Mouse (Mus musculus): ENCODE measurements at regions not wholly inside any gene's neighbourhood (a gene's known extent, or its start where the extent isn't known, plus 50 kb on each side); places are given as distances from the start of the nearest gene placed in this dataset.

- no peak overlapping the region for H3K4me3 ChIP-seq (replicated peaks; ENCODE audit: low read length)
- H3K36me3 ChIP-seq (ENCODE audit: insufficient read depth, low read length) = no peaks in the 10 kb centered on the region
- no peaks in the 10 kb centered on the region for H3K27me3 ChIP-seq (ENCODE audit: insufficient read depth, low read length)
- TF ChIP-seq CTCF (conservative IDR thresholded peaks at IDR 0.05; ENCODE audit: low read length) (no peak), POU5F1 (IDR thresholded peaks at IDR 0.05; ENCODE audit: borderline replicate concordance, low read length) (no peak), NANOG (IDR thresholded peaks at IDR 0.05; ENCODE audit: borderline replicate concordance, low read length) (no peak)
- 0 out of 2 replicates have a peak, but pooled peaks cover 4% of the 10 kb centered on the region for H3K4me1 ChIP-seq (replicated peaks; ENCODE audit: low read depth, low read length)
- H3K9me3 ChIP-seq (ENCODE audit: low read length) = peaks cover 20% of the 10 kb centered on the region
Measured at GRCm38 (mm10) chr4:131220966-131221365, 276.8 kb downstream of the Matn1 start.

- Histone ChIP-seq H3K9me3 (ENCODE audit: low read length) (peaks cover 6% of the 10 kb centered on the region; the same call in 1 of the 2 replicates), H3K36me3 (ENCODE audit: insufficient read depth, low read length) (no peaks in the 10 kb centered on the region), H3K4me3 (replicated peaks; ENCODE audit: low read length) (no peak overlapping the region), H3K4me1 (replicated peaks; ENCODE audit: low read depth, low read length) (no peaks in the 10 kb centered on the region), H3K27me3 (ENCODE audit: insufficient read depth, low read length) (no peaks in the 10 kb centered on the region; the same call in 1 of the 2 replicates)
- no peak for TF ChIP-seq POU5F1 (IDR thresholded peaks at IDR 0.05; ENCODE audit: borderline replicate concordance, low read length)
- TF ChIP-seq CTCF (conservative IDR thresholded peaks at IDR 0.05; ENCODE audit: low read length) = no peak
- TF ChIP-seq NANOG (IDR thresholded peaks at IDR 0.05; ENCODE audit: borderline replicate concordance, low read length) = no peak
Measured at GRCm38 (mm10) chr4:131230361-131230760, 286.2 kb downstream of the Matn1 start.

- TF ChIP-seq POU5F1 (IDR thresholded peaks at IDR 0.05; ENCODE audit: borderline replicate concordance, low read length) = no peak
- TF ChIP-seq NANOG (IDR thresholded peaks at IDR 0.05; ENCODE audit: borderline replicate concordance, low read length) = no peak
- no peak for TF ChIP-seq CTCF (conservative IDR thresholded peaks at IDR 0.05; ENCODE audit: low read length)
- H3K4me3 ChIP-seq (replicated peaks; ENCODE audit: low read length) = no peak overlapping the region
Measured at GRCm38 (mm10) chr4:131236611-131237031, 292.4 kb downstream of the Matn1 start.

GRCm38 (mm10) chr4:131238591-131238990, 294.4 kb downstream of the Matn1 start:
- Histone ChIP-seq H3K4me1 (replicated peaks; ENCODE audit: low read depth, low read length) (peaks cover 10% of the 10 kb centered on the region), H3K9me3 (ENCODE audit: low read length) (peaks cover 7% of the 10 kb centered on the region; the same call in 1 of the 2 replicates), H3K27me3 (ENCODE audit: insufficient read depth, low read length) (peaks cover 9% of the 10 kb centered on the region), H3K36me3 (ENCODE audit: insufficient read depth, low read length) (no peaks in the 10 kb centered on the region), H3K4me3 (replicated peaks; ENCODE audit: low read length) (no peak overlapping the region)
- TF ChIP-seq CTCF (conservative IDR thresholded peaks at IDR 0.05; ENCODE audit: low read length) = no peak
- no peak for TF ChIP-seq NANOG (IDR thresholded peaks at IDR 0.05; ENCODE audit: borderline replicate concordance, low read length)
- no peak for TF ChIP-seq POU5F1 (IDR thresholded peaks at IDR 0.05; ENCODE audit: borderline replicate concordance, low read length)

More at GRCm38 (mm10) chr4:131236611-131237031, 292.4 kb downstream of the Matn1 start:
- Histone ChIP-seq H3K9me3 (ENCODE audit: low read length) (peaks cover 7% of the 10 kb centered on the region; the same call in 1 of the 2 replicates), H3K36me3 (ENCODE audit: insufficient read depth, low read length) (no peaks in the 10 kb centered on the region), H3K27me3 (ENCODE audit: insufficient read depth, low read length) (peaks cover 9% of the 10 kb centered on the region), H3K4me1 (replicated peaks; ENCODE audit: low read depth, low read length) (peaks cover 3% of the 10 kb centered on the region)

- peaks cover 9% of the 10 kb centered on the region for H3K27me3 ChIP-seq (ENCODE audit: insufficient read depth, low read length)
- TF ChIP-seq POU5F1 (IDR thresholded peaks at IDR 0.05; ENCODE audit: borderline replicate concordance, low read length) (no peak), CTCF (conservative IDR thresholded peaks at IDR 0.05; ENCODE audit: low read length) (0 out of 2 replicates have a peak, but pooled peaks have one; percentile 9)
- peaks cover 10% of the 10 kb centered on the region for H3K4me1 ChIP-seq (replicated peaks; ENCODE audit: low read depth, low read length)
Measured at GRCm38 (mm10) chr4:131239132-131239531, 294.9 kb downstream of the Matn1 start.

GRCm38 (mm10) chr4:131240457-131240856, 296.3 kb downstream of the Matn1 start:
- Histone ChIP-seq H3K27me3 (ENCODE audit: insufficient read depth, low read length) (peaks cover 9% of the 10 kb centered on the region), H3K4me3 (replicated peaks; ENCODE audit: low read length) (no peak overlapping the region), H3K9me3 (ENCODE audit: low read length) (peaks cover 7% of the 10 kb centered on the region; the same call in 1 of the 2 replicates), H3K4me1 (replicated peaks; ENCODE audit: low read depth, low read length) (peaks cover 10% of the 10 kb centered on the region), H3K36me3 (ENCODE audit: insufficient read depth, low read length) (no peaks in the 10 kb centered on the region)
- TF ChIP-seq CTCF (conservative IDR thresholded peaks at IDR 0.05; ENCODE audit: low read length) = no peak
- no peak for TF ChIP-seq POU5F1 (IDR thresholded peaks at IDR 0.05; ENCODE audit: borderline replicate concordance, low read length)
- TF ChIP-seq NANOG (IDR thresholded peaks at IDR 0.05; ENCODE audit: borderline replicate concordance, low read length) = no peak

More at GRCm38 (mm10) chr4:131239132-131239531, 294.9 kb downstream of the Matn1 start:
- Histone ChIP-seq H3K36me3 (ENCODE audit: insufficient read depth, low read length) (no peaks in the 10 kb centered on the region), H3K4me3 (replicated peaks; ENCODE audit: low read length) (no peak overlapping the region), H3K9me3 (ENCODE audit: low read length) (peaks cover 7% of the 10 kb centered on the region; the same call in 1 of the 2 replicates)

- no peaks in the 10 kb centered on the region for H3K36me3 ChIP-seq (ENCODE audit: insufficient read depth, low read length)
- H3K4me1 ChIP-seq (replicated peaks; ENCODE audit: low read depth, low read length) = peaks cover 7% of the 10 kb centered on the region
- TF ChIP-seq CTCF (conservative IDR thresholded peaks at IDR 0.05; ENCODE audit: low read length) (no peak), POU5F1 (IDR thresholded peaks at IDR 0.05; ENCODE audit: borderline replicate concordance, low read length) (no peak), NANOG (IDR thresholded peaks at IDR 0.05; ENCODE audit: borderline replicate concordance, low read length) (no peak)
- peaks cover 7% of the 10 kb centered on the region; the same call in 1 of the 2 replicates for H3K9me3 ChIP-seq (ENCODE audit: low read length)
- peaks cover 12% of the 10 kb centered on the region for H3K27me3 ChIP-seq (ENCODE audit: insufficient read depth, low read length)
- H3K4me3 ChIP-seq (replicated peaks; ENCODE audit: low read length) = no peak overlapping the region
Measured at GRCm38 (mm10) chr4:131242250-131242649, 298.1 kb downstream of the Matn1 start.

GRCm38 (mm10) chr4:131243744-131244387, 299.7 kb downstream of the Matn1 start:
- no peak overlapping the region for H3K4me3 ChIP-seq (replicated peaks; ENCODE audit: low read length)
- H3K9me3 ChIP-seq (ENCODE audit: low read length) = peaks cover 7% of the 10 kb centered on the region; the same call in 1 of the 2 replicates
- H3K27me3 ChIP-seq (ENCODE audit: insufficient read depth, low read length) = peaks cover 15% of the 10 kb centered on the region
- peaks cover 7% of the 10 kb centered on the region for H3K4me1 ChIP-seq (replicated peaks; ENCODE audit: low read depth, low read length)
- TF ChIP-seq NANOG (IDR thresholded peaks at IDR 0.05; ENCODE audit: borderline replicate concordance, low read length) (no peak), CTCF (conservative IDR thresholded peaks at IDR 0.05; ENCODE audit: low read length) (no peak), POU5F1 (IDR thresholded peaks at IDR 0.05; ENCODE audit: borderline replicate concordance, low read length) (no peak)
- no peaks in the 10 kb centered on the region for H3K36me3 ChIP-seq (ENCODE audit: insufficient read depth, low read length)

All from E14TG2a.4 (cell line).